Mouse (Mus musculus): ENCODE measurements at regions not wholly inside any gene's neighbourhood (a gene's known extent, or its start where the extent isn't known, plus 50 kb on each side); places are given as distances from the start of the nearest gene placed in this dataset.

GRCm38 (mm10) chr16:51521317-51522092, 509.5 kb upstream of the Cblb start:
- H3K4me3 ChIP-seq, result no peak overlapping the region
- TF ChIP-seq POLR2A (IDR thresholded peaks at IDR 0.05; ENCODE audit: insufficient read depth, low read depth, low read length), result no peak
- TF ChIP-seq CTCF (IDR thresholded peaks at IDR 0.05), result no peak
- no peak for TF ChIP-seq EP300 (IDR thresholded peaks at IDR 0.05; ENCODE audit: insufficient read depth, low read depth, low read length)
- intact Hi-C loops (cut with DNase I), result no loop called here
- H3K36me3 ChIP-seq (ENCODE audit: control insufficient read depth, insufficient read depth, low read length), result no peaks in the 10 kb centered on the region
- no peak overlapping the region for H3K27ac ChIP-seq
- H3K9ac ChIP-seq (ENCODE audit: low read depth, low read length), result no peak overlapping the region
- no peaks in the 10 kb centered on the region for H3K4me1 ChIP-seq (ENCODE audit: control insufficient read depth, insufficient read depth, low read length)
- no peak for DNase-seq
- 89% methylated on average over 13 of the region's 13 CpGs for WGBS
- H3K27me3 ChIP-seq (ENCODE audit: control insufficient read depth, insufficient read depth, low read length), result no peaks in the 10 kb centered on the region
- H3K79me2 ChIP-seq (replicated peaks; ENCODE audit: control insufficient read depth, insufficient read depth, low read length), result no peaks in the 10 kb centered on the region

GRCm38 (mm10) chr16:51524023-51524422, 507.0 kb upstream of the Cblb start:
- Histone ChIP-seq H3K4me1 (ENCODE audit: control insufficient read depth, insufficient read depth, low read length) (no peaks in the 10 kb centered on the region), H3K9ac (ENCODE audit: low read depth, low read length) (no peak overlapping the region), H3K27me3 (ENCODE audit: control insufficient read depth, insufficient read depth, low read length) (no peaks in the 10 kb centered on the region), H3K27ac (no peak overlapping the region; the same call in 1 of the 2 replicates), H3K4me3 (no peak overlapping the region), H3K79me2 (replicated peaks; ENCODE audit: control insufficient read depth, insufficient read depth, low read length) (no peaks in the 10 kb centered on the region), H3K36me3 (ENCODE audit: control insufficient read depth, insufficient read depth, low read length) (no peaks in the 10 kb centered on the region)
- intact Hi-C loops (cut with DNase I), result no loop called here
- 43% methylated on average over 1 of the region's 1 CpGs for WGBS
- no peak for TF ChIP-seq POLR2A (IDR thresholded peaks at IDR 0.05; ENCODE audit: insufficient read depth, low read depth, low read length)
- TF ChIP-seq CTCF (IDR thresholded peaks at IDR 0.05), result no peak
- TF ChIP-seq EP300 (IDR thresholded peaks at IDR 0.05; ENCODE audit: insufficient read depth, low read depth, low read length), result no peak
- DNase-seq, result no peak

DNA sequence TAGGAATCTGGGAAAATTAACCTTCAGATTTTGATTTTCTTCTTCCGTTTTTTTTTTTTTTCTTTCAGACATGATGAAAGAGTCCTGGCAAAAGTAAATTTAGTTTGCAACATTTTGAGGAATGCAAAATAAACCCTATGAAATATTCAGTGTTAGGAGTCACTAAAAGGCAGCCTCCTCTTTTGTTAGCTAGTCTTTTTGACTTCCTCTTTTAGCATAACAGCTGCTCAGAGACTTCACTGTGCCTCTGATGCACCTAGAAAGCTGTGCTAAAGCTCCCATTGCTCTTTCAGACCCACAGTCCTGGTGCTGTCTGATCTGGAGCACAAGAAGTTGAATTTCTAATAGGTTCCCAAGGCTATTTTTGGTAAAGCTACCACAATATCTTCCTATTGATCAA, 498.5 kb upstream of the Cblb start:
- DNase-seq, result no peak
- H3K36me3 ChIP-seq (ENCODE audit: control insufficient read depth, insufficient read depth, low read length), result no peaks in the 10 kb centered on the region
- no peaks in the 10 kb centered on the region for H3K27me3 ChIP-seq (ENCODE audit: control insufficient read depth, insufficient read depth, low read length)
- no peak overlapping the region for H3K27ac ChIP-seq
- no peaks in the 10 kb centered on the region for H3K4me1 ChIP-seq (ENCODE audit: control insufficient read depth, insufficient read depth, low read length)
- H3K79me2 ChIP-seq (replicated peaks; ENCODE audit: control insufficient read depth, insufficient read depth, low read length), result no peaks in the 10 kb centered on the region
- H3K4me3 ChIP-seq, result no peak overlapping the region
- WGBS, result 80% methylated on average over 1 of the region's 1 CpGs
- intact Hi-C loops (cut with DNase I), result no loop called here
- TF ChIP-seq EP300 (IDR thresholded peaks at IDR 0.05; ENCODE audit: insufficient read depth, low read depth, low read length) (no peak), CTCF (IDR thresholded peaks at IDR 0.05) (no peak), POLR2A (IDR thresholded peaks at IDR 0.05; ENCODE audit: insufficient read depth, low read depth, low read length) (no peak)
- no peak overlapping the region for H3K9ac ChIP-seq (ENCODE audit: low read depth, low read length)

GRCm38 (mm10) chr16:51543769-51544168, 487.3 kb upstream of the Cblb start:
- WGBS, result 78% methylated on average over 4 of the region's 4 CpGs
- TF ChIP-seq EP300 (IDR thresholded peaks at IDR 0.05; ENCODE audit: insufficient read depth, low read depth, low read length) (no peak), CTCF (IDR thresholded peaks at IDR 0.05) (no peak), POLR2A (IDR thresholded peaks at IDR 0.05; ENCODE audit: insufficient read depth, low read depth, low read length) (no peak)

GRCm38 (mm10) chr16:51547032-51547431, 484.0 kb upstream of the Cblb start:
- intact Hi-C loops (cut with DNase I), result no loop called here
- Histone ChIP-seq H3K36me3 (ENCODE audit: control insufficient read depth, insufficient read depth, low read length) (no peaks in the 10 kb centered on the region), H3K27ac (no peak overlapping the region), H3K79me2 (replicated peaks; ENCODE audit: control insufficient read depth, insufficient read depth, low read length) (no peaks in the 10 kb centered on the region), H3K4me1 (ENCODE audit: control insufficient read depth, insufficient read depth, low read length) (no peaks in the 10 kb centered on the region), H3K27me3 (ENCODE audit: control insufficient read depth, insufficient read depth, low read length) (no peaks in the 10 kb centered on the region), H3K4me3 (no peak overlapping the region), H3K9ac (ENCODE audit: low read depth, low read length) (no peak overlapping the region)
- 67% methylated on average over 1 of the region's 1 CpGs for WGBS
- no peak for TF ChIP-seq EP300 (IDR thresholded peaks at IDR 0.05; ENCODE audit: insufficient read depth, low read depth, low read length)
- no peak for TF ChIP-seq CTCF (IDR thresholded peaks at IDR 0.05)
- no peak for TF ChIP-seq POLR2A (IDR thresholded peaks at IDR 0.05; ENCODE audit: insufficient read depth, low read depth, low read length)
- no peak for DNase-seq

More at GRCm38 (mm10) chr16:51543769-51544168, 487.3 kb upstream of the Cblb start:
- intact Hi-C loops (cut with DNase I), result no loop called here
- Histone ChIP-seq H3K9ac (ENCODE audit: low read depth, low read length) (no peak overlapping the region), H3K79me2 (replicated peaks; ENCODE audit: control insufficient read depth, insufficient read depth, low read length) (no peaks in the 10 kb centered on the region), H3K4me3 (no peak overlapping the region), H3K27ac (no peak overlapping the region), H3K4me1 (ENCODE audit: control insufficient read depth, insufficient read depth, low read length) (no peaks in the 10 kb centered on the region), H3K27me3 (ENCODE audit: control insufficient read depth, insufficient read depth, low read length) (no peaks in the 10 kb centered on the region), H3K36me3 (ENCODE audit: control insufficient read depth, insufficient read depth, low read length) (no peaks in the 10 kb centered on the region)
- no peak for DNase-seq

DNA sequence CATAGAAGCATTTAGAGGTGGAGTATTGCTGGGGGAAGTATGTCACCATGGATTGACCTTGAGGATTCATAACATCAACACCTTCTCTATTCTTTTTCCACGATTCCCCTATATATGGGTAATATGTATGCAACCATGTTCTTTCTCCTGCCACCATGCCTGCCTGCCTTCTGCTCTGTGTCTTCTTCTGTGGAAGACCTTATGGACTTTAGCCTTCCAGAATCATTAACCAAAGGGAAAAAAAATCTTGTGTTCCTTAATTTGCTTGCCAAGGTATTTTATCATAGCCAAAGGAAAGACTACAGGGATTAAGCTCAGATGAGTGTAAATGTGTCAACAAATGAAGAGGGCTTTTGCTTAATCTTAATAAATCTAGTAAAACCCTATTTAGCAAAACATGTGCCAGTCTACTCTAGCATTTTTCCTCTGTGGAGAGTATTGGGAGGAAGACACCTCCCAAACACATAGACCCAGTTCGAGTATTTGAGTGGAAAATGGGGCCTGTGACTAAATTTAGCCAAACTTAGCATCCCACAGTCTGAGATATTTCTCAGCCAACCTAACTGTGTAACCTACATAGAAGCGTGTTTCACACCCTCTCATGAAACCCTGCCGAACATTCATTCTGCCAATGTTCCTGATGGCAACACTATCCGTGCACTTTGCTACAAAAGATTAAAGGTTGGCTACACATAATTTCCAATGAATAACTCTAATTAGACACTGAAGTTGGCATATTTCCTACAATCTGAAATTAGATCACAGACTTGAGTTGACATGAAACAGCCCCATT, 468.0 kb upstream of the Cblb start:
- TF ChIP-seq POLR2A (IDR thresholded peaks at IDR 0.05; ENCODE audit: insufficient read depth, low read depth, low read length) (no peak), EP300 (IDR thresholded peaks at IDR 0.05; ENCODE audit: insufficient read depth, low read depth, low read length) (no peak), CTCF (IDR thresholded peaks at IDR 0.05) (no peak)
- intact Hi-C loops (cut with DNase I), result no loop called here
- no peak overlapping the region for H3K27ac ChIP-seq
- H3K79me2 ChIP-seq (replicated peaks; ENCODE audit: control insufficient read depth, insufficient read depth, low read length), result no peaks in the 10 kb centered on the region
- H3K4me3 ChIP-seq, result no peak overlapping the region
- no peaks in the 10 kb centered on the region for H3K4me1 ChIP-seq (ENCODE audit: control insufficient read depth, insufficient read depth, low read length)
- no peak overlapping the region for H3K9ac ChIP-seq (ENCODE audit: low read depth, low read length)
- WGBS, result 78% methylated on average over 5 of the region's 5 CpGs
- H3K36me3 ChIP-seq (ENCODE audit: control insufficient read depth, insufficient read depth, low read length), result no peaks in the 10 kb centered on the region
- no peaks in the 10 kb centered on the region for H3K27me3 ChIP-seq (ENCODE audit: control insufficient read depth, insufficient read depth, low read length)
- no peak for DNase-seq
